Mouse (Mus musculus): ENCODE data around the gene Srd5a1.

DNA sequence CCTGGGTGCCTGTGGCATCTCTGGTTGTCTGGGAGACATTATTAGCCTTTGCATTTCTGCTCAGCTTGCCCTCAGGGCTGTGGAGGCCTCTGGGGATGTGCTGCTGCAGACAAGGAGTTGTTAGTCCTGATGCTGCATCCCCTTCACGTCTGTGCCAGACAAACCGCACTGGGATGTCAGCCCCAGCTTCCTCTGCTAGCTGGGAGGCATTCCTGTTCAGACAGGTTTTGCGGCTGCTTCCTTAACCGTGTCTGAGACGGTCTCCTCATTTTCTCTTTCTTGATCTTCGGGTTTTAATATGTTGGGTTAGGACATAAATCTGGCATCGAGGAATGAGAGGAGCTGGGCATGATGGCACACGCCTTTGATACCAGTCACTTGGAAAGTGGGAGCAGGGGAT, 19.0 kb downstream of the Srd5a1 start:
- TF ChIP-seq CTCF (IDR thresholded peaks at IDR 0.05; ENCODE audit: borderline replicate concordance, insufficient read depth, low read depth, low read length) (no peak), POLR2A (IDR thresholded peaks at IDR 0.05; ENCODE audit: borderline replicate concordance, insufficient read depth, low read length) (no peak)
